Mouse (Mus musculus) kidney, adult 11 months (tissue): ENCODE measurements around the gene Prkcsh.

ENCODE experiments used
- DNase-seq: peaks from one replicate; pipeline ENCODE4 v3.0.0; 2022

Gene Prkcsh

GRCm38 (mm10) chr9:22050351-22050889 is 47.8 kb downstream of the Prkcsh start:
- peak; percentile 62 for DNase-seq

GRCm38 (mm10) chr9:22051161-22051957 is 48.8 kb downstream of the Prkcsh start:
- DNase-seq, result no peak

- no peak for DNase-seq
Observed at GRCm38 (mm10) chr9:22051958-22052254, 49.3 kb downstream of the Prkcsh start, which contains the start of gene Elavl3. Gene Elavl3, minus strand, starts transcription at chr9:22052023.

- DNase-seq, result no peak
Observed at GRCm38 (mm10) chr9:22053657-22054056, 51.1 kb downstream of the Prkcsh start.

- DNase-seq, result peak; percentile 82
Observed at GRCm38 (mm10) chr9:22054411-22055076, 51.9 kb downstream of the Prkcsh start.

- no peak for DNase-seq
Observed at GRCm38 (mm10) chr9:22055713-22056112, 53.1 kb downstream of the Prkcsh start.

GRCm38 (mm10) chr9:22056303-22056910 is 53.8 kb downstream of the Prkcsh start:
- peak; percentile 45 for DNase-seq

GRCm38 (mm10) chr9:22057031-22057517 is 54.5 kb downstream of the Prkcsh start:
- no peak for DNase-seq

- no peak for DNase-seq
Observed at GRCm38 (mm10) chr9:22058011-22058424, 55.4 kb downstream of the Prkcsh start.

GRCm38 (mm10) chr9:22061339-22061738 is 58.7 kb downstream of the Prkcsh start:
- DNase-seq, result no peak
